Mouse (Mus musculus): ENCODE results near the gene 1700025C18Rik. TPM values are rescaled to one million over a fixed set of nuclear protein-coding genes. Genes with fewer than 3 reads are reported as not detected.

1700025C18Rik gene
- polyA plus RNA-seq (2014; fragmentation: Nextera tagmentation; extraction: Ambion mirVana), result not detected in 2 replicates

DNA sequence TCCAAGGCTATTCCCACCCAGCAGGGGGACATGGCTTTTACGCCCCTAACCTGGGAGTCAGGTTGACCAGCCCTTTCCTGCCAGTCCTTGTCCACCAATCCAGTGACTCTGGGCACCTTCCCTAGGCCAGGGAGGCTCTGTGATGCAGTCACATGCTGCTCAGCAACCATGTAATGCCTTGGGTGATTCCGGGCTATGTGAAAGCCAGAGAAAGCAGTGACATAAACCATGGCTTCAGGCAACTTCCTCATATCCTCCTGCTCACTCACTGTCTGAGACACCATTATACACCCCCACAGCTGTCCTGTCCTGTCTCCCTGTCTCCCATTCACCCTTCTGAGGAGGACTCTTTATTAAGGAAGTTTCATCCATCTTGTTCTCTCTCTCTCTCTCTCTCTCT is at the start of gene 1700025C18Rik:
TSS of gene 1700025C18Rik (minus strand) at position 101 of the 400 bp plus-strand sequence.
- 79% methylated on average over 2 of the region's 2 CpGs for WGBS
- ATAC-seq (ENCODE audit: insufficient read depth, low FRiP score, low TSS enrichment) (no peak), DNase-seq (ENCODE audit: low spot score) (no peak)
- Histone ChIP-seq H3K27me3 (ENCODE audit: control insufficient read depth, insufficient read depth, low read length) (no peaks in the 10 kb centered on the region), H3K27ac (ENCODE audit: low read depth, low read length) (no peak within 1 kb of the TSS), H3K36me3 (ENCODE audit: control insufficient read depth, insufficient read depth, low read length) (no peaks in the 10 kb centered on the region), H3K4me2 (ENCODE audit: low read depth) (no peak within 1 kb of the TSS), H3K9ac (ENCODE audit: low read length) (no peak within 1 kb of the TSS), H3K9me3 (ENCODE audit: control insufficient read depth, low read length) (no peaks in the 10 kb centered on the region), H3K4me1 (ENCODE audit: control insufficient read depth, insufficient read depth, low read length) (no peaks in the 10 kb centered on the region), H3K4me3 (ENCODE audit: low read depth, low read length) (no peak within 1 kb of the TSS)

GRCm38 (mm10) chr2:165136049-165136448 is 45.5 kb upstream of the 1700025C18Rik start:
- peak overlapping the region; percentile 83 for H3K27ac ChIP-seq (ENCODE audit: low read depth, low read length)
- DNase-seq (ENCODE audit: low spot score), result peak; percentile 89
- H3K36me3 ChIP-seq (ENCODE audit: control insufficient read depth, insufficient read depth, low read length), result no peaks in the 10 kb centered on the region
- 4% methylated on average over 16 of the region's 16 CpGs for WGBS
- H3K4me3 ChIP-seq (ENCODE audit: low read depth, low read length), result no peak overlapping the region
- H3K27me3 ChIP-seq (ENCODE audit: control insufficient read depth, insufficient read depth, low read length), result no peaks in the 10 kb centered on the region
- H3K9ac ChIP-seq (ENCODE audit: low read length), result peak overlapping the region; percentile 45
- H3K9me3 ChIP-seq (ENCODE audit: control insufficient read depth, low read length), result no peaks in the 10 kb centered on the region
- no peak overlapping the region for H3K4me2 ChIP-seq (ENCODE audit: low read depth)
- ATAC-seq (ENCODE audit: insufficient read depth, low FRiP score, low TSS enrichment), result peak; percentile 77
- peaks cover 39% of the 10 kb centered on the region for H3K4me1 ChIP-seq (ENCODE audit: control insufficient read depth, insufficient read depth, low read length)

GRCm38 (mm10) chr2:165133566-165133965 is 43.0 kb upstream of the 1700025C18Rik start:
- no peaks in the 10 kb centered on the region for H3K36me3 ChIP-seq (ENCODE audit: control insufficient read depth, insufficient read depth, low read length)
- DNase-seq (ENCODE audit: low spot score) (peak; percentile 76), ATAC-seq (ENCODE audit: insufficient read depth, low FRiP score, low TSS enrichment) (no peak)
- H3K27ac ChIP-seq (ENCODE audit: low read depth, low read length), result peak overlapping the region; percentile 75
- no peaks in the 10 kb centered on the region for H3K9me3 ChIP-seq (ENCODE audit: control insufficient read depth, low read length)
- H3K4me3 ChIP-seq (ENCODE audit: low read depth, low read length), result no peak overlapping the region
- no peaks in the 10 kb centered on the region for H3K27me3 ChIP-seq (ENCODE audit: control insufficient read depth, insufficient read depth, low read length)
- WGBS, result under 1% methylated on average over 15 of the region's 15 CpGs
- peaks cover 42% of the 10 kb centered on the region for H3K4me1 ChIP-seq (ENCODE audit: control insufficient read depth, insufficient read depth, low read length)
- H3K4me2 ChIP-seq (ENCODE audit: low read depth), result peak overlapping the region; percentile 19; the same call in 1 of the 2 replicates
- H3K9ac ChIP-seq (ENCODE audit: low read length), result peak overlapping the region; percentile 16

DNA sequence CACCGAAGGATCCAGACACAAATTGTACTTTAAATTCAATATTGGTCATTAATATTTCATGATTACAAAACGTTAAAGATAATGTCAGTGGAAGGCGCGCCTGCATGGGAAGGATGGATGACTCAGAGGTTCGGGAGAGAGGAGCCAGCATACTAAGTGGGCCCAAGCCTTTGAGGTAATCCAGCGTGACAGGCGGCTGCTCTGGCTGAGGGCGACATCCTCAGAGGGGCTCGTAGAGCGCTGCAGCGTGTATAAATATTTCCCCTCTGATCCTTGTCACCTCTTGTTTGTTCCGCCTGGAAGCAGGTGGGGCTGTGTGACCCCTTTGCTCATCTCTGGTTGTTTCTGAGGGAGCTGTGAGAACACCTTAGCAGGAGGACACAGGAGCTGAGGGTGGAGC is 40.9 kb upstream of the 1700025C18Rik start:
- peak; percentile 55; the same call in 1 of the 2 replicates for ATAC-seq (ENCODE audit: insufficient read depth, low FRiP score, low TSS enrichment)
- peaks cover 3% of the 10 kb centered on the region; the same call in 1 of the 2 replicates for H3K27me3 ChIP-seq (ENCODE audit: control insufficient read depth, insufficient read depth, low read length)

GRCm38 (mm10) chr2:165129189-165129588 is 38.6 kb upstream of the 1700025C18Rik start:
- Histone ChIP-seq H3K27me3 (ENCODE audit: control insufficient read depth, insufficient read depth, low read length) (peaks cover 3% of the 10 kb centered on the region; the same call in 1 of the 2 replicates), H3K27ac (ENCODE audit: low read depth, low read length) (no peak overlapping the region), H3K9ac (ENCODE audit: low read length) (no peak overlapping the region), H3K4me1 (ENCODE audit: control insufficient read depth, insufficient read depth, low read length) (peaks cover 25% of the 10 kb centered on the region), H3K4me2 (ENCODE audit: low read depth) (no peak overlapping the region), H3K9me3 (ENCODE audit: control insufficient read depth, low read length) (no peaks in the 10 kb centered on the region), H3K4me3 (ENCODE audit: low read depth, low read length) (no peak overlapping the region), H3K36me3 (ENCODE audit: control insufficient read depth, insufficient read depth, low read length) (no peaks in the 10 kb centered on the region)
- ATAC-seq (ENCODE audit: insufficient read depth, low FRiP score, low TSS enrichment), result no peak
- 45% methylated on average over 4 of the region's 4 CpGs for WGBS
- no peak for DNase-seq (ENCODE audit: low spot score)

More for the DNA sequence above, 40.9 kb upstream of the 1700025C18Rik start:
- no peak overlapping the region for H3K9ac ChIP-seq (ENCODE audit: low read length)
- H3K4me2 ChIP-seq (ENCODE audit: low read depth), result no peak overlapping the region
- DNase-seq (ENCODE audit: low spot score), result peak; percentile 69
- no peaks in the 10 kb centered on the region for H3K9me3 ChIP-seq (ENCODE audit: control insufficient read depth, low read length)
- H3K27ac ChIP-seq (ENCODE audit: low read depth, low read length), result peak overlapping the region; percentile 3
- H3K4me1 ChIP-seq (ENCODE audit: control insufficient read depth, insufficient read depth, low read length), result peaks cover 38% of the 10 kb centered on the region
- H3K4me3 ChIP-seq (ENCODE audit: low read depth, low read length), result no peak overlapping the region
- 27% methylated on average over 12 of the region's 12 CpGs for WGBS
- no peaks in the 10 kb centered on the region for H3K36me3 ChIP-seq (ENCODE audit: control insufficient read depth, insufficient read depth, low read length)

- DNase-seq (ENCODE audit: low spot score) (no peak), ATAC-seq (ENCODE audit: insufficient read depth, low FRiP score, low TSS enrichment) (no peak; the same call in 1 of the 2 replicates)
- Histone ChIP-seq H3K9me3 (ENCODE audit: control insufficient read depth, low read length) (no peaks in the 10 kb centered on the region), H3K4me3 (ENCODE audit: low read depth, low read length) (no peak overlapping the region), H3K4me1 (ENCODE audit: control insufficient read depth, insufficient read depth, low read length) (peaks cover 16% of the 10 kb centered on the region; the same call in 1 of the 2 replicates), H3K27me3 (ENCODE audit: control insufficient read depth, insufficient read depth, low read length) (peaks cover 4% of the 10 kb centered on the region; the same call in 1 of the 2 replicates), H3K4me2 (ENCODE audit: low read depth) (no peak overlapping the region), H3K27ac (ENCODE audit: low read depth, low read length) (no peak overlapping the region), H3K9ac (ENCODE audit: low read length) (no peak overlapping the region), H3K36me3 (ENCODE audit: control insufficient read depth, insufficient read depth, low read length) (no peaks in the 10 kb centered on the region)
- 27% methylated on average over 10 of the region's 10 CpGs for WGBS
Measured at GRCm38 (mm10) chr2:165126896-165127562, 36.5 kb upstream of the 1700025C18Rik start.

- DNase-seq (ENCODE audit: low spot score) (peak; percentile 47), ATAC-seq (ENCODE audit: insufficient read depth, low FRiP score, low TSS enrichment) (no peak)
- H3K4me1 ChIP-seq (ENCODE audit: control insufficient read depth, insufficient read depth, low read length), result 0 out of 2 replicates have a peak, but pooled peaks cover 7% of the 10 kb centered on the region
- 34% methylated on average over 10 of the region's 10 CpGs for WGBS
- no peaks in the 10 kb centered on the region for H3K36me3 ChIP-seq (ENCODE audit: control insufficient read depth, insufficient read depth, low read length)
- H3K27ac ChIP-seq (ENCODE audit: low read depth, low read length), result no peak overlapping the region
- no peak overlapping the region for H3K4me2 ChIP-seq (ENCODE audit: low read depth)
- H3K27me3 ChIP-seq (ENCODE audit: control insufficient read depth, insufficient read depth, low read length), result peaks cover 10% of the 10 kb centered on the region; the same call in 1 of the 2 replicates
- no peak overlapping the region for H3K4me3 ChIP-seq (ENCODE audit: low read depth, low read length)
- H3K9me3 ChIP-seq (ENCODE audit: control insufficient read depth, low read length), result no peaks in the 10 kb centered on the region
- H3K9ac ChIP-seq (ENCODE audit: low read length), result no peak overlapping the region
Measured at GRCm38 (mm10) chr2:165121206-165121840, 30.8 kb upstream of the 1700025C18Rik start.

GRCm38 (mm10) chr2:165120765-165121164 is 30.2 kb upstream of the 1700025C18Rik start:
- no peak overlapping the region for H3K9ac ChIP-seq (ENCODE audit: low read length)
- 0 out of 2 replicates have a peak, but pooled peaks cover 7% of the 10 kb centered on the region for H3K4me1 ChIP-seq (ENCODE audit: control insufficient read depth, insufficient read depth, low read length)
- no peak overlapping the region for H3K4me3 ChIP-seq (ENCODE audit: low read depth, low read length)
- H3K9me3 ChIP-seq (ENCODE audit: control insufficient read depth, low read length), result no peaks in the 10 kb centered on the region
- DNase-seq (ENCODE audit: low spot score) (no peak), ATAC-seq (ENCODE audit: insufficient read depth, low FRiP score, low TSS enrichment) (no peak)
- H3K27ac ChIP-seq (ENCODE audit: low read depth, low read length), result no peak overlapping the region
- H3K4me2 ChIP-seq (ENCODE audit: low read depth), result no peak overlapping the region
- peaks cover 12% of the 10 kb centered on the region for H3K27me3 ChIP-seq (ENCODE audit: control insufficient read depth, insufficient read depth, low read length)
- WGBS, result 62% methylated on average over 9 of the region's 9 CpGs
- H3K36me3 ChIP-seq (ENCODE audit: control insufficient read depth, insufficient read depth, low read length), result no peaks in the 10 kb centered on the region

All from neural tube, embryonic 11.5 days (tissue).